ENCODE assay signal across 9 mouse cellular contexts in genomic region chr9:86951958-86952509, GRCm38 (mm10).
DNase-seq lines count a peak whose midpoint lies in the region; TF ChIP-seq lines count a peak whose summit lies in the region.
"Had no signal": no experiment of that assay in that cellular context is flagged by ENCODE, and none has a peak within 500 bp of the region (broad histone marks: within the 10 kb centered on the region; RNA-seq: fewer than 3 reads in every experiment).

No protein-coding gene starts in this region.

- no peaks in the 10 kb centered on the region for H3K27me3 ChIP-seq in embryonic facial prominence, embryonic 10.5 days (replicated peaks; ENCODE audit: low read depth, poor library complexity, severe bottlenecking)
- H3K27me3 ChIP-seq in kidney, adult 2 months (replicated peaks; ENCODE audit: control insufficient read depth, insufficient read depth, low read length) = no peaks in the 10 kb centered on the region
- no peaks in the 10 kb centered on the region for H3K27me3 ChIP-seq in myocyte (ENCODE audit: control insufficient read depth, insufficient read depth, insufficient read length)

- H3K4me3 ChIP-seq in embryonic facial prominence, embryonic 10.5 days = no peak overlapping the region
- H3K4me3 ChIP-seq in kidney, adult 2 months (ENCODE audit: insufficient read depth, low read depth, low read length) = no peak overlapping the region
- no peak overlapping the region for H3K4me3 ChIP-seq in myocyte

- intact Hi-C loops in gastrocnemius, postnatal 14 days (cut with DNase I; ENCODE audit: low total_unique reads) = no loop called here

- H3K4me1 ChIP-seq in embryonic facial prominence, embryonic 10.5 days = peaks cover 9% of the 10 kb centered on the region; the same call in 1 of the 2 replicates
- H3K4me1 ChIP-seq in kidney, adult 2 months (ENCODE audit: control insufficient read depth, insufficient read depth, low read length) = peaks cover 6% of the 10 kb centered on the region; the same call in 1 of the 2 replicates

- H3ac ChIP-seq in myocyte (ENCODE audit: control insufficient read depth, insufficient read length) = no peak overlapping the region

- WGBS in embryonic facial prominence, embryonic 10.5 days = 66% methylated on average over 11 of the region's 11 CpGs
- WGBS in kidney, adult 2 months = 28% methylated on average over 11 of the region's 11 CpGs

- no peaks in the 10 kb centered on the region for H3K36me3 ChIP-seq in embryonic facial prominence, embryonic 10.5 days (replicated peaks)
- no peaks in the 10 kb centered on the region for H3K36me3 ChIP-seq in kidney, adult 2 months (ENCODE audit: control insufficient read depth, insufficient read depth, low read length)
- H3K36me3 ChIP-seq in myocyte (ENCODE audit: control insufficient read depth, insufficient read depth) = no peaks in the 10 kb centered on the region

- DNase-seq in kidney, adult 11 months = peak; percentile 20
- DNase-seq in kidney, postnatal 10 days = no peak
- DNase-seq in embryonic facial prominence, embryonic 10.5 days (ENCODE audit: low spot score) = peak; percentile 19
- peak; percentile 61 for DNase-seq in kidney, adult 2 months
- no peak for DNase-seq in spleen, postnatal 10 days (ENCODE audit: low spot score in 2 of 2)
- DNase-seq in gastrocnemius, postnatal 14 days = no peak
- DNase-seq in cerebellum, postnatal 36 days = no peak
- DNase-seq: thymus, postnatal 4 days had no signal

- no peak overlapping the region for H3K4me2 ChIP-seq in myocyte (ENCODE audit: low read depth)

- no peak overlapping the region for H3K27ac ChIP-seq in embryonic facial prominence, embryonic 10.5 days (replicated peaks)
- no peak overlapping the region for H3K27ac ChIP-seq in kidney, adult 2 months (ENCODE audit: insufficient read depth, low read depth, low read length)

- no peaks in the 10 kb centered on the region for H3K9me3 ChIP-seq in embryonic facial prominence, embryonic 10.5 days

- no peaks in the 10 kb centered on the region for H3K79me2 ChIP-seq in myocyte (ENCODE audit: control insufficient read depth, insufficient read depth)

- no peak for TF ChIP-seq POLR2A in kidney, adult 2 months (IDR thresholded peaks at IDR 0.05; ENCODE audit: low read depth, low read length)
- TF ChIP-seq POLR2A in myocyte (IDR thresholded peaks at IDR 0.05; ENCODE audit: insufficient read length, low read depth) = no peak

- no peak for TF ChIP-seq CTCF in kidney, adult 2 months (conservative IDR thresholded peaks at IDR 0.05; ENCODE audit: insufficient read depth, insufficient read length, low read depth, low read length)

TF ChIP-seq in myocyte, 11 proteins besides CTCF, POLR2A, EP300 and RAD21:
- TF ChIP-seq E2F4 (IDR thresholded peaks at IDR 0.05; ENCODE audit: insufficient read depth) (no peak), MYOD1 (IDR thresholded peaks at IDR 0.05; ENCODE audit: control insufficient read depth in 1 of 3, insufficient read length in 2 of 3, low read depth in 2 of 3) (no peak), CEBPB (IDR thresholded peaks at IDR 0.05; ENCODE audit: insufficient read depth, poor library complexity, severe bottlenecking) (peak; percentile 74)

Comparison
In these comparisons a context has a peak if more than half of its experiments do, and no peak if none do; other contexts are left out.
1. DNase-seq: peak in kidney, adult 11 months (single experiment), embryonic facial prominence, embryonic 10.5 days (single experiment) and kidney, adult 2 months (single experiment); none in kidney, postnatal 10 days (single experiment), spleen, postnatal 10 days (0 of 2), gastrocnemius, postnatal 14 days (single experiment) and cerebellum, postnatal 36 days (0 of 2).